Mouse (Mus musculus): ENCODE results near the gene Maml2. TPM values are rescaled to one million over a fixed set of nuclear protein-coding genes. Genes with fewer than 3 reads are reported as not detected.

Maml2 gene
- total RNA-seq, 1 experiment = 1.9 TPM

GRCm38 (mm10) chr9:13555973-13556481 is 258.3 kb downstream of the Maml2 start:
- Histone ChIP-seq H3K36me3 (ENCODE audit: control insufficient read depth, insufficient read depth, low read length, poor library complexity, severe bottlenecking) (no peaks in the 10 kb centered on the region), H3K9me3 (ENCODE audit: control insufficient read depth, insufficient read depth, low read depth, low read length) (no peaks in the 10 kb centered on the region), H3K27ac (ENCODE audit: insufficient read depth, low read depth, low read length, poor library complexity, severe bottlenecking) (no peak overlapping the region), H3K9ac (ENCODE audit: insufficient read depth, low read depth, low read length, poor library complexity, severe bottlenecking) (no peak overlapping the region), H3K4me3 (ENCODE audit: insufficient read depth in 1 of 2, low read depth in 1 of 2, low read length in 2 of 2, poor library complexity in 1 of 2, severe bottlenecking in 1 of 2) (no peak overlapping the region), H3K4me1 (ENCODE audit: control insufficient read depth in 2 of 2, insufficient read depth in 2 of 2, low read length in 2 of 2, poor library complexity in 1 of 2) (no peaks in the 10 kb centered on the region)
- no peak for DNase-seq (ENCODE audit: low read depth, low spot score)
- TF ChIP-seq ZNF384 (IDR thresholded peaks at IDR 0.05; ENCODE audit: low read depth, low read length) (no peak), HCFC1 (IDR thresholded peaks at IDR 0.05; ENCODE audit: borderline replicate concordance, insufficient read depth, low read length) (no peak), ZC3H11A (IDR thresholded peaks at IDR 0.05; ENCODE audit: borderline replicate concordance, low read depth, low read length) (no peak), CHD2 (IDR thresholded peaks at IDR 0.05; ENCODE audit: low read depth, low read length) (no peak), MAFK (IDR thresholded peaks at IDR 0.05; ENCODE audit: insufficient read depth, low read depth, low read length) (no peak)
- in situ Hi-C loops (cut with MboI; ENCODE audit: low sequenced_read_pairs in 2 of 2, unreplicated experiment in 2 of 2) = no loop called here

- Histone ChIP-seq H3K4me1 (ENCODE audit: control insufficient read depth in 2 of 2, insufficient read depth in 2 of 2, low read length in 2 of 2, poor library complexity in 1 of 2) (no peaks in the 10 kb centered on the region), H3K36me3 (ENCODE audit: control insufficient read depth, insufficient read depth, low read length, poor library complexity, severe bottlenecking) (no peaks in the 10 kb centered on the region), H3K9ac (ENCODE audit: insufficient read depth, low read depth, low read length, poor library complexity, severe bottlenecking) (no peak overlapping the region), H3K27ac (ENCODE audit: insufficient read depth, low read depth, low read length, poor library complexity, severe bottlenecking) (no peak overlapping the region), H3K4me3 (ENCODE audit: insufficient read depth in 1 of 2, low read depth in 1 of 2, low read length in 2 of 2, poor library complexity in 1 of 2, severe bottlenecking in 1 of 2) (no peak overlapping the region), H3K9me3 (ENCODE audit: control insufficient read depth, insufficient read depth, low read depth, low read length) (no peaks in the 10 kb centered on the region)
- no peak for TF ChIP-seq CHD2 (IDR thresholded peaks at IDR 0.05; ENCODE audit: low read depth, low read length)
- no peak for TF ChIP-seq ZNF384 (IDR thresholded peaks at IDR 0.05; ENCODE audit: low read depth, low read length)
- no peak for TF ChIP-seq ZC3H11A (IDR thresholded peaks at IDR 0.05; ENCODE audit: borderline replicate concordance, low read depth, low read length)
- no peak for TF ChIP-seq MAFK (IDR thresholded peaks at IDR 0.05; ENCODE audit: insufficient read depth, low read depth, low read length)
- no peak for TF ChIP-seq HCFC1 (IDR thresholded peaks at IDR 0.05; ENCODE audit: borderline replicate concordance, insufficient read depth, low read length)
- in situ Hi-C loops (cut with MboI; ENCODE audit: low sequenced_read_pairs in 2 of 2, unreplicated experiment in 2 of 2) = no loop called here
- no peak for DNase-seq (ENCODE audit: low read depth, low spot score)
These were observed 258.9 kb downstream of the Maml2 start for GRCm38 (mm10) chr9:13556696-13557095.

- TF ChIP-seq ZNF384 (IDR thresholded peaks at IDR 0.05; ENCODE audit: low read depth, low read length) = no peak
- no peak for TF ChIP-seq HCFC1 (IDR thresholded peaks at IDR 0.05; ENCODE audit: borderline replicate concordance, insufficient read depth, low read length)
- no peak for TF ChIP-seq MAFK (IDR thresholded peaks at IDR 0.05; ENCODE audit: insufficient read depth, low read depth, low read length)
- no peak overlapping the region for H3K9ac ChIP-seq (ENCODE audit: insufficient read depth, low read depth, low read length, poor library complexity, severe bottlenecking)
- H3K4me1 ChIP-seq (ENCODE audit: control insufficient read depth in 2 of 2, insufficient read depth in 2 of 2, low read length in 2 of 2, poor library complexity in 1 of 2) = no peaks in the 10 kb centered on the region
- in situ Hi-C loops (cut with MboI; ENCODE audit: low sequenced_read_pairs in 2 of 2, unreplicated experiment in 2 of 2) = no loop called here
- H3K4me3 ChIP-seq (ENCODE audit: insufficient read depth in 1 of 2, low read depth in 1 of 2, low read length in 2 of 2, poor library complexity in 1 of 2, severe bottlenecking in 1 of 2) = no peak overlapping the region
- DNase-seq (ENCODE audit: low read depth, low spot score) = no peak
- H3K9me3 ChIP-seq (ENCODE audit: control insufficient read depth, insufficient read depth, low read depth, low read length) = no peaks in the 10 kb centered on the region
- H3K36me3 ChIP-seq (ENCODE audit: control insufficient read depth, insufficient read depth, low read length, poor library complexity, severe bottlenecking) = no peaks in the 10 kb centered on the region
- no peak overlapping the region for H3K27ac ChIP-seq (ENCODE audit: insufficient read depth, low read depth, low read length, poor library complexity, severe bottlenecking)
These were observed 261.1 kb downstream of the Maml2 start for GRCm38 (mm10) chr9:13558811-13559372.

GRCm38 (mm10) chr9:13560651-13561050 is 262.9 kb downstream of the Maml2 start:
- H3K9me3 ChIP-seq (ENCODE audit: control insufficient read depth, insufficient read depth, low read depth, low read length) = no peaks in the 10 kb centered on the region
- no peak overlapping the region for H3K4me3 ChIP-seq (ENCODE audit: insufficient read depth in 1 of 2, low read depth in 1 of 2, low read length in 2 of 2, poor library complexity in 1 of 2, severe bottlenecking in 1 of 2)
- H3K27ac ChIP-seq (ENCODE audit: insufficient read depth, low read depth, low read length, poor library complexity, severe bottlenecking) = no peak overlapping the region
- no peak overlapping the region for H3K9ac ChIP-seq (ENCODE audit: insufficient read depth, low read depth, low read length, poor library complexity, severe bottlenecking)
- in situ Hi-C loops (cut with MboI; ENCODE audit: low sequenced_read_pairs in 2 of 2, unreplicated experiment in 2 of 2) = no loop called here
- no peaks in the 10 kb centered on the region for H3K36me3 ChIP-seq (ENCODE audit: control insufficient read depth, insufficient read depth, low read length, poor library complexity, severe bottlenecking)
- no peak for TF ChIP-seq MAFK (IDR thresholded peaks at IDR 0.05; ENCODE audit: insufficient read depth, low read depth, low read length)
- TF ChIP-seq ZNF384 (IDR thresholded peaks at IDR 0.05; ENCODE audit: low read depth, low read length) = no peak
- TF ChIP-seq ZC3H11A (IDR thresholded peaks at IDR 0.05; ENCODE audit: borderline replicate concordance, low read depth, low read length) = no peak
- TF ChIP-seq CHD2 (IDR thresholded peaks at IDR 0.05; ENCODE audit: low read depth, low read length) = no peak
- no peak for TF ChIP-seq HCFC1 (IDR thresholded peaks at IDR 0.05; ENCODE audit: borderline replicate concordance, insufficient read depth, low read length)
- no peak for DNase-seq (ENCODE audit: low read depth, low spot score)
- no peaks in the 10 kb centered on the region for H3K4me1 ChIP-seq (ENCODE audit: control insufficient read depth in 2 of 2, insufficient read depth in 2 of 2, low read length in 2 of 2, poor library complexity in 1 of 2)

- in situ Hi-C loops (cut with MboI; ENCODE audit: low sequenced_read_pairs in 2 of 2, unreplicated experiment in 2 of 2) = no loop called here
- no peak for TF ChIP-seq HCFC1 (IDR thresholded peaks at IDR 0.05; ENCODE audit: borderline replicate concordance, insufficient read depth, low read length)
- TF ChIP-seq ZNF384 (IDR thresholded peaks at IDR 0.05; ENCODE audit: low read depth, low read length) = no peak
- no peak for TF ChIP-seq ZC3H11A (IDR thresholded peaks at IDR 0.05; ENCODE audit: borderline replicate concordance, low read depth, low read length)
- no peak for TF ChIP-seq MAFK (IDR thresholded peaks at IDR 0.05; ENCODE audit: insufficient read depth, low read depth, low read length)
- TF ChIP-seq CHD2 (IDR thresholded peaks at IDR 0.05; ENCODE audit: low read depth, low read length) = no peak
These were observed 263.6 kb downstream of the Maml2 start for GRCm38 (mm10) chr9:13561335-13561734.

More at GRCm38 (mm10) chr9:13561335-13561734, 263.6 kb downstream of the Maml2 start:
- Histone ChIP-seq H3K4me1 (ENCODE audit: control insufficient read depth in 2 of 2, insufficient read depth in 2 of 2, low read length in 2 of 2, poor library complexity in 1 of 2) (no peaks in the 10 kb centered on the region), H3K4me3 (ENCODE audit: insufficient read depth in 1 of 2, low read depth in 1 of 2, low read length in 2 of 2, poor library complexity in 1 of 2, severe bottlenecking in 1 of 2) (no peak overlapping the region), H3K27ac (ENCODE audit: insufficient read depth, low read depth, low read length, poor library complexity, severe bottlenecking) (no peak overlapping the region), H3K9ac (ENCODE audit: insufficient read depth, low read depth, low read length, poor library complexity, severe bottlenecking) (no peak overlapping the region), H3K36me3 (ENCODE audit: control insufficient read depth, insufficient read depth, low read length, poor library complexity, severe bottlenecking) (no peaks in the 10 kb centered on the region), H3K9me3 (ENCODE audit: control insufficient read depth, insufficient read depth, low read depth, low read length) (no peaks in the 10 kb centered on the region)
- no peak for DNase-seq (ENCODE audit: low read depth, low spot score)
